Mouse (Mus musculus) fat pad, adult 2 months (tissue): ENCODE data around the gene Hoxc11.

Experiments used
- DNase-seq: peaks from one replicate; pipeline ENCODE4 v3.0.0-alpha.2; 2011; ENCODE audit warnings: low read depth, low spot score; ENCODE audit errors: extremely low read depth

The Hoxc11 gene

DNA sequence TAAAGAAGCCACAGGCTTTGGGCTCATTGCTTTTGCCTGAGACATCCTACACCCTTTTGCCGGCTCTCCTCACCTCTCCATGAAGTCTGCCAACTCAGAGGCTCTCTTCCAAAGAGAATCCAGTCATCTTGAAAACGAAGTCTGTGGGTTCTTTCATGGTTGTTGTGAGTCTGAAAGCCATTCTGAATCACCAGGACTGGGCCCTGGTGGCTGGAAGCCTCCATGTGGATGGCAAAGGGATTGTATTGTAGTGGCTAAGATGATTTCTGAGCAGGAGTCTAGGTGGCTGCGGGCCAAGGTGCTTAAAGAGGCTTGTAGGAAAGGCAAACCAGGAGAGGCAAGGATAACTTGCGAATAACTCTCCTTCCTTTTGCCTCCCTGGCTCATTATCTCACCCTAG lies 47.9 kb downstream of the Hoxc11 start:
- DNase-seq = no peak

DNA sequence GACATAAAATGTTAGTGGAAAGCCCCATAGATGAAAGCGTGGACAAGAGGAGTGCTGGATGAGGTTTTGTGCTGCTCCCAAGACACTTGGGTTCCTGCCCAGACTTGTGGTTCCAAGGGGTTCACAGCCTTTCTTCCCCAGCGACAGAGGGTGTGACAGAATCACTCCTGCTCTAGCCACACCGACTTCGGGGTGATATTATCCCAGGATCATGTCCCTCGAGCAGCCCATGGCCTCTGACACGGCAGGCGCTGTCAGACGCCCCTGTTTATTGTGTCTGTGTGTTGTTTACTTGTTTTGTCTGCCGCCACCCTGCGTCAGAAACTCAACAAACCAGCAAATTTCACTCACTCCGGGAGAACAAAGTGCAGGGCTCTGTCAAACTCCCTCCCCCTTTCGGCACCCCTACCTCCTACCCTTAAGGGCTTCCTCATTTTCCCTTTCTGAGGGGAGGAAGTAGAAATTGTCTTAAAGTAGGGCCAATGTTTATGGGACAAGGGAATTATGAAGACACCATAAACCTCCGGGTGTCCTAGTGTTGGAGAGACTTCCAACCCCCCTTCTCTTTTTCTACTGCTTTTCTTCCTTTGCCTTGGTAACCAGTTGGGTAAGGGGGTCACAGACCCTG lies 48.7 kb downstream of the Hoxc11 start:
- DNase-seq = no peak

DNA sequence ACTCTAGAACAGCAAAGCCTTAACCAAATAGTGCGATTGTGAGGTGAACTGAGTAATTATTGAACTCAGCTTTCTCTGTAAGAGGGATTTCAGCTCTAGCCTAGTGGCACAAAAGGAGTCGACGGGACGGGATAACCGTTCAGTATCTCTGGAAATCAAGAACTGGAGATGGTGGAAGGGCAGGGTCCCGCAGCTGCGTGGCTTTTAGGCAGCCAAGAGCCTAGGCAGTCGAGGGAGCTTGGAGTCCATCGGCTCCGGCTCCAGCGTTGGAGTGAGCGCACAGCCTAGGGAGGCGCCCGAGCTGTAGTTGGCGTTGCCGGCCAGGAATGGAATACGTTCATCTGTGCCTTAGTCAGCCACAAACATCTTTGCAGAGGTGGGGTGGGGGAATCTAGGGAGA lies 51.1 kb downstream of the Hoxc11 start:
- no peak for DNase-seq

DNA sequence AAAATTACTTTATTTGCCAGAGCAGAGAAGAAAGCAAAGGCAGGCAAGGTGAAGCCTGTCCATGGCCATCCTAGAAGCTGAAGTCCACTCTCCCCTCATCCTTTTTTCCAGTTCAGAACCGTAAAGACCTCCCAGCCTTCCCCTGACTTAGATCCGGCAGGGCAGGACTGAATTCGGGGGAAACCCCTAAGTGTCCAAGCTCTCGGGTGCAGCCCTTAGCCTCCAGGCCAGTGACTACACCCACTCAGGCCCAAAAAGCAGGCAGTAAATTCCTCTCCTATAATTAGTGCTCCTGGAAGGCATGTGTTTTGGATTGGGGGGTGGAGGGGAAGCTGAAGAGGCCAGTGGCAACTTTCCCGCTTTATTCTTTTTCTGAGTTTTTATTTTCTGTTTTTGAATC lies 51.6 kb downstream of the Hoxc11 start:
- no peak for DNase-seq

DNA sequence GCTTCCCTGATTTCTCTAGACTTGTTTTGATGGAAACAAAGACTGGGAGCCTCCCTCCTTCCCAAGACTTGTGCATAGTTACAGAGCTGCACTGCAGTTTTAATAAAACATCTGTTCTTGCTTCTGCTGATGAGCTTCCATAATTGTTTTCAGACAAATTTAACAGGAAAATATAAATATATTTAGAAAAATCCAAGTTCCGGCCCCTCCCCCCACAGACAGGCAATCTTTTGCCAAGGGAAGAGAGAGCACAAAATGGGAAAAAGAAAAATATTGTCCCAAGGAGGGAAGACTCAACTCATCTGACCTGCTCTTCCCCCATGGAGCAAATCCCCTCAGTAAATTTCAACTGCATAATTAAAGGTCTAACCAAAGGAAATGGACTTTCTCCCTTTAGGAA lies 52.1 kb downstream of the Hoxc11 start:
- DNase-seq = no peak
